8 mouse cellular contexts compared by ENCODE assay signal in the genomic region with DNA sequence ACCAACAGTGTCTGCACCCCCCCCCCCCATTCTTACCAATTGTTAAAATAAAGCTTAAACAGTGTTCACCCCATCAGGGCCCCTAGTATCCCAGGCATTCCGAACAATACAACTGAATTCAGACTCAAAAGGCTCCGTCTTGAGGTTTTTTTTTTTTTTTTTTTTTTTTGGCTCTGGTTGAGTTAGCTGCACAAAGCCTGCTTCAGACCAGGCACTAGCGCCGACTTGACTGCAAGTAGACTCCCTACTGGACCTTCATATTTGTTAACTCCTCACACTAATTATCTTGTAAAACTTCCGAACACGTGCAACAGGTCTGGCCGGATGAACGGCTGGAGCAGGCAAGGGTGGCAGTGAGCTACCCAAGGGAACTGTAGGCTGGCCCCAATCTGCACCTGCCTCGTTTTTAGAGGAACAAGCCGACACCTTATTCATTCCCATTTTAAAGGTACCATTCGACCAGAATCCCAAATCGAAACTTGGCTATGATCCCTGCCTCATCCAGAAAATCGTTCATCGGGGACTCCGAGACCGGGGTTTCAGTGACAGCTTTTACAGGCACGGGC. TPM values are rescaled to one million over a fixed set of nuclear protein-coding genes. Genes with fewer than 3 reads are reported as not detected.
DNase-seq lines count a peak whose midpoint lies in the region; ATAC-seq lines count a peak whose summit lies in the region.

No protein-coding gene starts in this region.

- H3K4me3 ChIP-seq in forebrain, embryonic 14.5 days (ENCODE audit: low read depth, low read length): peak overlapping the region; percentile 95
- peak overlapping the region; percentile 76 for H3K4me3 ChIP-seq in limb, embryonic 11.5 days (ENCODE audit: low read depth, low read length)
- H3K4me3 ChIP-seq in midbrain, embryonic 16.5 days (ENCODE audit: low read depth, low read length): peak overlapping the region; percentile 73

- peaks cover 35% of the 10 kb centered on the region for H3K36me3 ChIP-seq in forebrain, embryonic 14.5 days (ENCODE audit: control insufficient read depth, insufficient read depth, low read length)
- H3K36me3 ChIP-seq in limb, embryonic 11.5 days (ENCODE audit: control insufficient read depth, insufficient read depth, low read length): peaks cover 22% of the 10 kb centered on the region
- peaks cover 24% of the 10 kb centered on the region for H3K36me3 ChIP-seq in midbrain, embryonic 16.5 days (ENCODE audit: control insufficient read depth, insufficient read depth, low read length)

- under 1% methylated on average over 17 of the region's 17 CpGs for WGBS in forebrain, embryonic 14.5 days
- 2% methylated on average over 17 of the region's 17 CpGs for WGBS in limb, embryonic 11.5 days
- under 1% methylated on average over 17 of the region's 17 CpGs for WGBS in midbrain, embryonic 16.5 days

- H3K9ac ChIP-seq in forebrain, embryonic 14.5 days (ENCODE audit: low read length): peak overlapping the region; percentile 92
- peak overlapping the region; percentile 91 for H3K9ac ChIP-seq in limb, embryonic 11.5 days (ENCODE audit: low read length)
- peak overlapping the region; percentile 86 for H3K9ac ChIP-seq in midbrain, embryonic 16.5 days (ENCODE audit: low read depth, low read length)

- peaks cover 3% of the 10 kb centered on the region for H3K4me1 ChIP-seq in forebrain, embryonic 14.5 days (ENCODE audit: control insufficient read depth, insufficient read depth, low read length)
- H3K4me1 ChIP-seq in limb, embryonic 11.5 days (ENCODE audit: control insufficient read depth, insufficient read depth, low read length): no peaks in the 10 kb centered on the region
- peaks cover 12% of the 10 kb centered on the region for H3K4me1 ChIP-seq in midbrain, embryonic 16.5 days (ENCODE audit: control insufficient read depth, insufficient read depth, low read length)

- no peaks in the 10 kb centered on the region for H3K9me3 ChIP-seq in forebrain, embryonic 14.5 days (replicated peaks; ENCODE audit: control insufficient read depth, low read length)
- H3K9me3 ChIP-seq in limb, embryonic 11.5 days (ENCODE audit: control insufficient read depth, low read length): no peaks in the 10 kb centered on the region
- no peaks in the 10 kb centered on the region for H3K9me3 ChIP-seq in midbrain, embryonic 16.5 days (replicated peaks; ENCODE audit: control insufficient read depth, low read length, poor library complexity, severe bottlenecking)

- ATAC-seq in forebrain, embryonic 14.5 days: 0 out of 2 replicates have a peak, but pooled peaks have one; percentile 7
- ATAC-seq in limb, embryonic 11.5 days (ENCODE audit: insufficient number of reproducible peaks, low FRiP score, low TSS enrichment, low read depth): no peak
- no peak for ATAC-seq in midbrain, embryonic 16.5 days

- H3K4me2 ChIP-seq in forebrain, embryonic 14.5 days (ENCODE audit: low read length): peak overlapping the region; percentile 92
- H3K4me2 ChIP-seq in limb, embryonic 11.5 days (ENCODE audit: low read depth, severe bottlenecking): peak overlapping the region; percentile 63
- H3K4me2 ChIP-seq in midbrain, embryonic 16.5 days (ENCODE audit: low read length): peak overlapping the region; percentile 95

- peak; percentile 10 for DNase-seq in adrenal gland, postnatal 25 days
- DNase-seq in adrenal gland, adult 2 months: no peak
- DNase-seq in retina, embryonic 14.5 days (ENCODE audit: low spot score): peak; percentile 23
- DNase-seq in retina, postnatal 1 day: no peak
- no peak for DNase-seq in forebrain, embryonic 14.5 days (ENCODE audit: low spot score)
- DNase-seq in limb, embryonic 11.5 days (ENCODE audit: low spot score): peak; percentile 59
- no peak for DNase-seq in cerebellum, adult 8-10 months

- H3K27me3 ChIP-seq in forebrain, embryonic 14.5 days (replicated peaks; ENCODE audit: control insufficient read depth, insufficient read depth, low read length): no peaks in the 10 kb centered on the region
- H3K27me3 ChIP-seq in limb, embryonic 11.5 days (ENCODE audit: control insufficient read depth, insufficient read depth, low read length): no peaks in the 10 kb centered on the region
- no peaks in the 10 kb centered on the region for H3K27me3 ChIP-seq in midbrain, embryonic 16.5 days (ENCODE audit: control insufficient read depth, insufficient read depth, low read depth, low read length)

- peak overlapping the region; percentile 84 for H3K27ac ChIP-seq in forebrain, embryonic 14.5 days (ENCODE audit: low read depth, low read length)
- peak overlapping the region; percentile 23 for H3K27ac ChIP-seq in limb, embryonic 11.5 days (replicated peaks; ENCODE audit: low read depth, low read length)
- H3K27ac ChIP-seq in midbrain, embryonic 16.5 days (ENCODE audit: low read length): peak overlapping the region; percentile 91

RNA-seq across cellular contexts. Expression of gene Psmd7, which starts 0.8 kb away (rescaled TPM):
- 109 and 131 TPM in 2 replicates for total RNA-seq in adrenal gland, postnatal 25 days (2021)
- total RNA-seq in adrenal gland, adult 2 months (2021): 100 to 1,000 TPM; 110 to 115 TPM
- 33.0 and 37.1 TPM in 2 replicates for polyA plus RNA-seq in adrenal gland, adult 2 months (2012; rRNA removed)
- polyA plus RNA-seq in forebrain, embryonic 14.5 days (2014; fragmentation: Nextera tagmentation; extraction: Ambion mirVana): 247 and 252 TPM in 2 replicates
- 409 and 415 TPM in 2 replicates for polyA plus RNA-seq in limb, embryonic 11.5 days (2014; fragmentation: Nextera tagmentation; extraction: Ambion mirVana)
- polyA plus RNA-seq in midbrain, embryonic 16.5 days (2015; fragmentation: Nextera tagmentation; extraction: Ambion mirVana): 237 and 251 TPM in 2 replicates

Comparison
In these comparisons a context has a peak if more than half of its experiments do, and no peak if none do; other contexts are left out.
1. DNase-seq: peak in adrenal gland, postnatal 25 days (single experiment), retina, embryonic 14.5 days (single experiment) and limb, embryonic 11.5 days (single experiment); none in adrenal gland, adult 2 months (single experiment), retina, postnatal 1 day (single experiment), forebrain, embryonic 14.5 days (single experiment) and cerebellum, adult 8-10 months (single experiment).
2. H3K27ac ChIP-seq: peak in every context shown above with its lines; median percentile 91 in midbrain, embryonic 16.5 days; 84 in forebrain, embryonic 14.5 days; 23 in limb, embryonic 11.5 days.
3. Peak in every context shown above with its lines, with median percentiles within 50 percentile points of each other: H3K4me2 ChIP-seq, H3K4me3 ChIP-seq and H3K9ac ChIP-seq.